Mouse (Mus musculus) sigmoid colon, adult 10 weeks (tissue): ENCODE results near the gene Trem2. TPM values are rescaled to one million over a fixed set of nuclear protein-coding genes. Genes with fewer than 3 reads are reported as not detected.

Source experiments
- polyA plus RNA-seq: library from polyadenylated mRNA; stranded (reverse); fragments of 350-450 nt; fragmentation: Illumina TruSeq; extraction: RNeasy Lipid Tissue Mini Kit (QIAGEN cat#74804); gene quantifications from one replicate; pipeline ENCODE4 v1.2.3, GENCODE M21; 2014; ENCODE audit warnings: low read depth, low replicate concordance

Gene Trem2
- 0.13 TPM for polyA plus RNA-seq

DNA sequence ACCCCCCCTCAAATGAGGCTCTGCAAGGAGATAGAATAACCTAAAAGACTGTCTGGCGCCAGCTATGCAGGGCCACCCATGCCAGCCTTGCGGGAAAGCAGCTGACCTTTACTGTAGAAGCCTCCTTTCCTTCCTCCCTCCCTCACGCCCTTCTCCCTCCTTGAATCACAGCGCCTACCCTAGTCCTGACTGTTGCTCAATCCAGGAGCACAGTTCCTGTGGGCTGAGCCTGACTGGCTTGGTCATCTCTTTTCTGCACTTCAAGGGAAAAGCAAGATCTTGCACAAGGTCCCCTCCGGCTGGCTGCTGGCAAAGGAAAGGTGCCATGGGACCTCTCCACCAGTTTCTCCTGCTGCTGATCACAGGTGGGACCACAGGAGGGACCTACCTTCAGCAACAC, at the start of gene Trem2:
Gene Trem2, plus strand, starts transcription at position 171 of the 400 bp plus-strand sequence.

DNA sequence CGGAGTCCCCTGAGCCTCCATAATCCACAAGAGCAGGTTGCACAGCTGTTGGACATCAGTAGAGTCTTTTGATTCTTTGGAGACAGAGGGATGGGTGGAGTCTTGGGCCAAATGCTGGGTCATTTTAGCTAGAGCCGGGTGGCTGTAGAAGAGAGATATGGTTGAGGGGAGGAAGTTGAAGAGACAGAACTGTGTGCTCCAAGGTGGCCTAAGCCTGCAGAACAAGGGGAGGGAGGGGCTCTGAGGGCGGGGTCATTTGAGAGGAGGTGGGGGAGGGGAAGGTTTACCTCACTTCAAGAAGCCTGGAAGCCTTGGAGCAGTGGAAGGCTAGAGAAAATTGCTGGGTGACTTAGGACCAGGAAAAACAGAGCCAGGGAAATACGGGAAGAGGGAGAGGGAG, 47.0 kb upstream of the Trem2 start, which contains the start of gene Treml2:
Gene Treml2, plus strand, starts transcription at position 296 of the 400 bp plus-strand sequence.

DNA sequence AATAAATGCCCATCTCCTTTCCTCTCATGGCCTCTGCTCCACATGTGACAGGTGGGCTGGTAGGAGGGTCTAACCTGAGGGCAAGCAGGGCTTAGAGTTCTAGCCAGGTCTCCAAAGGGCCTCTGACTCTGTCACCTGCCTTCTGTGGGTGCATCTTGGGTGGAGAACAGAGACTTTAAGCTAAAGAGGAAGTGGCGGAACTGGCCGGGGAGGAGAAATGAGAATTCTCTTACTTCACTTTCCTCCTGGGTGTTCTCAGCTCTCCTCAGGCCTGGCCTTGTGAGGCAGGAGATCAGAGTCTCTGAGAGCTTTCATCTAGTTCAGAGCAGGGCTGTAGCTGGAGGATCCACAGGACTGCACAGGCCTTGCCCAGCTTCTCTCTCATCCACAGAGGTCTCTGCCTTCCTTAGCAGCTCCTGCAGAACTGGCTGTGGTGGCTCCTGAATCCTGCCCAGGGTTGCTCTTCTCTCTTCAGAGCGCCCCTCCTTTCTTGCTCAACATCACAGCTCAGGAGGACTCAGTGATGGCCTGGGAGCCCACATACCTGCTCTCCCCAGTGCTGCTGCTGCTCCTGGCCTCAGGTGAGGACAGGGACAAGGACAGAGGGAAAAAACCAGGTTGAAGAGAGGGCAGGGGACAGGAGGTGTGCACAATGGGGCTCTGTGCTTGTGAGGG, 30.2 kb upstream of the Trem2 start, which contains the start of gene B430306N03Rik:
Gene B430306N03Rik, plus strand, starts transcription at position 237 of the 675 bp plus-strand sequence.

DNA sequence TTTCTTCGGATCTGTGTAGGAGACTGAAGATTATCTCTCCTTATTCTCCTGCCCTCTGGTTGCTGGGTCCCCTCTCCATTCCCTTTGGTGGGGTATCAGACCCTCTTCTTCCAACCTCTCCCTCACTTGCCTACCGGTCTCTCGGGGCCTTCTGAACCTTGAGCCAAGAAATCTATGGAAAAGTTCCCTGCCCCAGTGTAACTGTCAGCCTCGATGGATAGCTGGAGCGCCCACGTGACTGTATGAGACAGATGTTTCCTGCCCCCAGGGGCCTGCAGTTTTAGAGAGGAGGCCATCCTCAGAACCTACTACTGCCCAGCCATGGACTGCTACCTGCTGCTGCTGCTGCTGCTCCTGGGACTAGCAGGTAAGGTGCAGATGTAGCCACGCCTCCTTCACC, 13.4 kb downstream of the Trem2 start, which contains the start of gene Treml1:
Gene Treml1, plus strand, starts transcription at position 301 of the 400 bp plus-strand sequence.

Other genes with a start within 250 kb of the Trem2 start
- not detected for gene 9830107B12Rik, start 200.1 kb upstream of the Trem2 start, polyA plus RNA-seq
- gene A530064D06Rik, start 179.1 kb upstream of the Trem2 start, polyA plus RNA-seq, result 0.47 TPM
- gene Trem1, start 113.6 kb upstream of the Trem2 start, polyA plus RNA-seq, result not detected
- not detected for gene Trem3, start 98.6 kb upstream of the Trem2 start, polyA plus RNA-seq
- 0.41 TPM for gene Treml4, start 82.1 kb upstream of the Trem2 start, polyA plus RNA-seq
- gene Treml2, start 46.9 kb upstream of the Trem2 start, polyA plus RNA-seq, result 0.79 TPM
- gene B430306N03Rik, start 30.3 kb upstream of the Trem2 start, polyA plus RNA-seq, result 0.19 TPM
- not detected for gene Treml1, start 13.5 kb downstream of the Trem2 start, polyA plus RNA-seq
- gene Nfya, start 63.5 kb downstream of the Trem2 start, polyA plus RNA-seq, result 24.4 TPM
- gene Oard1, start 63.6 kb downstream of the Trem2 start, polyA plus RNA-seq, result 53.9 TPM
- 2.7 TPM for gene Apobec2, start 86.5 kb downstream of the Trem2 start, polyA plus RNA-seq
- gene Tspo2, start 105.1 kb downstream of the Trem2 start, polyA plus RNA-seq, result not detected
- gene Unc5cl, start 108.5 kb downstream of the Trem2 start, polyA plus RNA-seq, result 3.2 TPM